Mouse (Mus musculus) liver (tissue): ENCODE results near the gene Gpat3.

ENCODE experiments used
- DNase-seq: peaks from one replicate; pipeline ENCODE4 v3.0.0-alpha.2; 2020; ENCODE audit warnings: mixed read lengths

Gpat3 gene

DNA sequence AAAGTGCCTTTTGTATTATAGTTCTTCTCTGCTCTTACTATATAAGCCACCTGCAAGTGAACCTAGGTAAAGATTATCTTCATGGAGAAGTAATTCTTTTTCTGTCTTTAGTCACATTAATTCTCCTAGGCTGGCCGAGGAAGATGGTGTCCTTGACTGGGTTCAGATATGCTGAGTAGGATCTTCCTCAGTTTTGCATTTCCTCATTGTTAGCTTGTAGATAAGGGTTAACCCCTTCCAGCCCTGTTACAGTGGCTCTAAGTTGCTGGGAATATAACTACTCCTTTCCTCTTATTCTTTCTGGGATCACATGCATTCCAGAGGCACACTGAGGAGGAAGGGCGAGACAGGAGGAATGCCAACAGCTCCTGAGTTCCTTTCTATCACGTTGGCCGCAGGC is 15.6 kb downstream of the Gpat3 start:
- no peak for DNase-seq

- DNase-seq: no peak
Observed at GRCm38 (mm10) chr5:100861811-100862210, 16.3 kb downstream of the Gpat3 start.

GRCm38 (mm10) chr5:100863091-100863490 is 17.6 kb downstream of the Gpat3 start:
- DNase-seq: no peak

DNA sequence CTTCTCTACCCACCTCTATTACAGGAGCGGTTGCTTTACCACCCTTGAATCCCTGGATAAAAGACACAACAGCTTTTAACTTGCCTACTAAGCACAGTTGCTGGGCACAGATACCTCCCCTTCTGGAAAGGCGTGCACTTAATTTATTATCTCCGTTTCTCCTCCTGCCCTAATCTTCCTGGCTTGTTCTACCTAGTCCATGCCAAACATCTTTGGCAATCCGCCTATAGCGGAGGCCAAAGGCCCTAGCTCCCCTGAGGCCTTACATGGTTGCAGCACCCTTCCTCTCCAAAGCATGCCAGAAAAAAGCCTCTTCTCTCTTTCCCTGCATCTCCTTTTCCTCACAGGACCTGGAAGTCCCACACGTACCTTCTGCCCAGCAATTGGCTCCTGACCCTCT is 18.9 kb downstream of the Gpat3 start:
- DNase-seq: no peak

DNA sequence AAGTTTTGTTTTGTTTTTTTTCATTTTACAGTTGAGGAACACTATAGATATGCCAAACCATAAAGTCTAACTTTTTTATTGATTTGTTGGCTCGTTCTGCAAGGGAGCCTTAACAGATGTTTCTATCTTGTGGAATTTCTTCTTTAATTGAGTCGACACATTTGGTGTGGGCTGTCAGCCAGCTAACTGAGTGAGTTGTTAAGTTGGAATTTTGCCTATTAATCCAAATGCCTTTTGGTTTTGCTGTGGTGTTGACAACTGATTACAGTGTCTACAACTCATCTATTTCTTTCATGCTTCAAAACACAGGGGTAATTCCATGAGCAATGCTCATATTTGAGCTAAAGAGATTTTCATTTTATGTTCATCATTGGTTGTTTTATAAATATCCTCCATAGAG is 20.7 kb downstream of the Gpat3 start:
- no peak for DNase-seq

DNA sequence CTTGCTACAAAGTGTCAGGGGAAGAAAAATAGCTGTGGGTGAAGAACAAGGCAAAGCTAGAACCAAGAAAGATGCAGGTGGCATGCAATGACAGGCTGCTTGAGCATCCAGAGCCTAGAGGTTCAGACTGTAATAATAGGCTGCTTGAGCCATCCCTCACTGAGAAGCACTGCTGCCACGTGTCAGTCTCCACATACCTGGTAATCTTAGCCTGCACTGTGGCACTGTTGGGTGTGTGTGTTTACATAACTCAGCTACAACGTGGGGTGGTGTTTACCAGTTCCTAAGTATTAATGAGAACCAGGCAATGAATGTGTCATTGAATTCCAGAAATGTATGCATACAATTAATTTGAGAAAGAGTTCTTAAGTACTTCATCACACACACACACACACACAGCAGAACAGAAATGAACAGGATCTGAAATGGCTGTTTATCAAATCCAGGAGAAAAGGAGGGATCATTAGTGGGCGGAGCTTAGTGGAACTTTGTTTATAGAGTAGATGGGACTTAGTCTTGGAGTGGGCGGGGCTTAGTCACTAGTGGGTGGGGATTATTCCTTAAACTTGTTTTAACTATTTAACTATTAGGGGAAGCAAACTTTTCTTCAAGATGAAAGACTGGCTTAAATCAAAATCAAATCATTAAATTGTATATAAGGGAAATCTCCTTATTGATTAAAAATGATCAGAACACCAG is 23.8 kb downstream of the Gpat3 start:
- no peak for DNase-seq

GRCm38 (mm10) chr5:100871987-100872386 is 26.5 kb downstream of the Gpat3 start:
- DNase-seq: peak; percentile 20

DNA sequence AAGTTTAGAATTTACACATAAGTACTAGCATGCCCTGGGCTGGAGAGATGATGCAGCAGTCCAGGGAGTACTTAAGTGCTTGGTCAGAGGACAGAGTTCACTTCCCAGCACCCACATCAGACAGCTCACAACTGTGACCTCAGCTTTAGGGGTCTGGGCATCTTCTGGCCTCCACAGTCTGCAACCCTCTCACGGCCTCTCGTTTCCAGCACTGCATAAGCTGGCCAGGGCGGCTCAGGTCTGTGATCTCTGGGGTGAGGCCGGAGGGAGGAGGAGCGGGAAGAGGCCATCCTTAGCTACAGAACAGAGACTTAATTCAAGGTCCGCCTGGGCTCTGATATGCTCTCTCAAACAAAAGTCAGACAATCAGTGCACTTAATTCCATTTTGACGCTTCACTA is 29.2 kb downstream of the Gpat3 start:
- DNase-seq: no peak

GRCm38 (mm10) chr5:100875180-100875579 is 29.7 kb downstream of the Gpat3 start:
- no peak for DNase-seq

GRCm38 (mm10) chr5:100877021-100877420 is 31.5 kb downstream of the Gpat3 start:
- DNase-seq: no peak

DNA sequence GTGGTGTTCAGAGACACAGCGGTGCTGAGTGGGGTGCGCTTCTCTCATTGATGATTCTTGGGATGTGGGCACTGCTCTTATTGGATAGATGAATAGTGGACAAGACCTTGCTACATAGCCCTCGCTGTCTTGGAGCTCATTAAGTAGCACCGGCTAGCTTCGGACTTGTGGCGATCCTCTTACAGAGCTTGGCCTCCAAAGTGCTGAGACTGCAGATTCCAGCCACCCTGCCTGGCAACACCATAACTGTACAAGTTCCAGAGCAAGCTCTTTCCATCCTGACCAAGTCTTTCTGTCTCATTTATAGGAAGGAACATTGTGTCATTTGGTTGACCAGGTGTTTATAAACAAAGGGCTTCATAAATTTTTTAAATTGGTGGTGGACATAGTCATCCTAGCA is 39.7 kb downstream of the Gpat3 start:
- DNase-seq: no peak

- no peak for DNase-seq
Observed at GRCm38 (mm10) chr5:100886331-100886988, 40.9 kb downstream of the Gpat3 start.

DNA sequence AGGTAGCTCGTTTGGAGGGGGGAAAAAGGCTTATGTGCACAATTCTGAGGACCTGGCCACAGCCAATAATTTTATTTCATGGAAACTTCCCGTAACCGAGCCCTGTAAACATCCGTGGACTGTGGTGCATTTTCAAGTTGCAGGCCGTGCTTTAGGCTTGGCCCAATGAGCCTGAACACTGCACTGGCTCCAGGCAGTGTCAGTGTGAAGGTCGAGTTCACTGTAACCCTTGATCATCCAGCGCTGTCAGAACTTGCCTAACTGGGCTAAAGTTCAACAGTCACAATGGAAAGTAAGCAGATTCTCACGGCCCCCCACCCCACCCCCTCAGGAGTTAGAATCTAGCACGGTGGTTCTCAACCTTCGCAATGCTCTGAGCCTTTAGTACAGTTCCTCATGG is 50.7 kb downstream of the Gpat3 start:
- DNase-seq: peak; percentile 26

- DNase-seq: peak; percentile 14
Observed at GRCm38 (mm10) chr5:100899745-100900489, 54.4 kb downstream of the Gpat3 start.

- no peak for DNase-seq
Observed at GRCm38 (mm10) chr5:100901046-100901445, 55.5 kb downstream of the Gpat3 start.

DNA sequence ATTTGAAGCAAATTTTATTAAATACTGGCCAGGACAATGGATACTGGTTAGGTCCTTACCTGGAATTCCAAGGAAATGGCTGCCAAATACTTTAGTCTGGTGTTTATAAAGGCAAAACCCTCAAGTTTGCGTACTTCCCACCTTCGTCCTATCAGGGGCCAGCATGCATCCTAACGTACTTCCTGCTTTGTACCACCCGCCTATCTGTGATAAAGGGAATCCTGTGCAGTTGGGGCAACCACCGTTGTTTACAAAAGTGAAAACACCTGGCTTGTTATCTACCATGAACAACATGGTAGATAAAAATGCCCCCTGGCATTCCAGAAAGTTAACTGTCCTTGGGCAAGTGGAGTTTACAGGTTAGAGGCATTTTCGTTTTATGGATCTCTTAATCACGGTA is 63.0 kb downstream of the Gpat3 start:
- no peak for DNase-seq

DNA sequence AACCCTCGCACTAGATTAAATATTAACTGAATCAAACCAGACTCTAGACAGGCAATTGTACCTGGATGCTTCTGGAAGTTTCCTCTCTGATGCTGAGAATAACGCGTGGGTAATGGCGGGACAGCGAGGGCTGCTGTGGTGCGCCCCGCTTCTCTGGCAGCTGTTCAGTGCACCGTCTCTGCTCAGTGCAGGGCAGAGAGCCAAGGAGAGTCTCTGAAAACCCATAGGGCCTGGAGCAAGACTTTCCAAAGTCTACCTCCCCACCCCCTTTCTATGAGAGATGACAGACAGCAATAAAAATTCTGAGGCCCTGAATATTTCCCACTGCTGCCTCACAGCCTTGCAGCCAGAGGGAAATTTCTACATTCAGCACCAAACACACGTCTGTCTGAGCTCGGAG is 63.4 kb downstream of the Gpat3 start:
- no peak for DNase-seq

DNA sequence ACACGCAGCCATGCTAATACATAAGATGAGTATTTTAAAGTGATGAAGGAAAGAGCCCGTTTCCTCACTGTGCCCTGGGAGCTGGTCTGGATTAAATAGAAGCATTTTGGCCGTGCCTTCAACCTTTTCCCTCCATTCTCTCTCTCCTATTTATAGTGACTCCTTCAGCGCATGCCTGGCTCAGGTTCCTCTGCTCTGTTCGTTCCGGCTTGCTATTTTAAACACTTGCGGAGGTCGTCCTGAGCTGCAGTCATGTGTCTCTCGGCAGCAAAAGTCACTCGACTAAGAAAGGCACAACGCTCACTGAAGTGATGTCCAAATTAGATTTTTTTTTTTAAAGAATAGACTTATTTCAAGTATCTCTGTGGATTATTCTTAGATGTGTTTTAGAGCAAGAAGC is 64.2 kb downstream of the Gpat3 start:
- DNase-seq: no peak

DNA sequence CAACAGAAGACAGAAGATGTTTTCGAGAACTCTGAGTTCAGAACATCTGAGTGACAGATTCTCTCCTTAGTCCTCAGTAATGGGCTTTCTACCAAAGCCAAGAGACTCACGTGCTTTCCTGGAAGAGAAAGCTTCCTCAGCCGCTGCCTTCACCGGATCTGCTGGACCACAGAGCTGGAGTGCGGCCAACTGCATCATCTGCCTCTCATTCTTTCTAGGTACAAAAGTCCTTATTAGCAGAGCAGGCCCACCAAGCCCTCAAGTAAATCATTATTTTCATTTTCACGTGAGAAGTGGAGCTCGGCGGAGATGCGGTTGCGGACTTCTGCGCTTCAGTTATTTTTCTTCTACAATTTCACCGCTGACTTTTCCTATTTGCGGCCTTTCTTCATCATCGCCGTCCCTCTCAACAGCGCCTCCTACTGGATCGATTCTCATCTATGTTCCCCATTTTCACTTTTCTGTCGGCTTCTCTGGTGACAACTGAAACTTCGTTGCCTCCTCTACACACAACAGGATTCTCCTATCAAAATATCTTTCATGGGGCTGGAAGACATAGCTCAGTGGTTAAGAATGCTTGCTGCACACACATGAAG is 66.1 kb downstream of the Gpat3 start:
- DNase-seq: no peak

GRCm38 (mm10) chr5:100912366-100912765 is 66.9 kb downstream of the Gpat3 start:
- no peak for DNase-seq

GRCm38 (mm10) chr5:100913274-100913673 is 67.8 kb downstream of the Gpat3 start:
- no peak for DNase-seq

- DNase-seq: peak; percentile 17
Observed at GRCm38 (mm10) chr5:100914989-100915388, 69.5 kb downstream of the Gpat3 start.

DNA sequence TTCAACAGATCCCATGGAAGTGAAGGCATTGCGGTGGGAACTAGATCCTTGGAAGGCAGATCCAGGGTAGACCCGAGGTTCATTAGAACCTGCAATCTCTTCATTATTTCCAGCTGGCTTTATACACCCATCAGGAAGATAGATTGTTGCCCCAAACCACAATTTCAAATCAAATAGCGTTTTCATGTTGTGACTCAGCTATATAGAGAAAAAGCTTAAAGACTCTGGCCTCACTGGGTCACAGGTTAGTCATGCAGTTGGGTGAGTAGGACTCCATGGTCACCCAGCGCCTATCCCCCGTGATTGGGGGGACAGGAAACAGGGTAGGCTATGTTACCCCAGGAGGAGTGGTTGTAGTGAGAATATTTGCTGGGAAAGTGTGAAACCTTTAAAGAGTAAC is 69.9 kb downstream of the Gpat3 start:
- DNase-seq: no peak

- DNase-seq: no peak
Observed at GRCm38 (mm10) chr5:100916416-100916815, 70.9 kb downstream of the Gpat3 start.
